Mouse (Mus musculus): Measurements from ENCODE around the gene Myo1h.

The Myo1h gene

DNA sequence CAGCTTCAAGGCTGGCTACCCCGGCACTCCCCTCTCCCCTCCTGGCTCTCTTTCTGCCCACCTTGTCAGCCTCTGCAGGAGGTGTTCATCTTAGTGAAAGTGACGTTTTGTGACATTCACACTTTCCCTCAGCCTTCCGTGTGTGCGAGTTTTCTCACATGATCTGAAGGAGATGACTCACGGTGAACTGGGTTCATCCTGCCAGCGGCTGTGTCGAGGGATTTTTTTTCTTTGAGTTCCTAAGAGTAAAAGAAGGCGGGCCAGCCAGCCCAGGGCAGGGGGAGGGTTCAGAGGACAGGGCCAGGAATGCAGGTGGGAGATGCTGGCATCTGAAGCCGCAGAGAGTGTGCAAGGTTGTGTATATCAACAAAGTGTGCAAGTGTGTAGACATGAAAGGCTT lies 104.2 kb downstream of the Myo1h start:
- DNase-seq (ENCODE audit: low spot score) = no peak

DNA sequence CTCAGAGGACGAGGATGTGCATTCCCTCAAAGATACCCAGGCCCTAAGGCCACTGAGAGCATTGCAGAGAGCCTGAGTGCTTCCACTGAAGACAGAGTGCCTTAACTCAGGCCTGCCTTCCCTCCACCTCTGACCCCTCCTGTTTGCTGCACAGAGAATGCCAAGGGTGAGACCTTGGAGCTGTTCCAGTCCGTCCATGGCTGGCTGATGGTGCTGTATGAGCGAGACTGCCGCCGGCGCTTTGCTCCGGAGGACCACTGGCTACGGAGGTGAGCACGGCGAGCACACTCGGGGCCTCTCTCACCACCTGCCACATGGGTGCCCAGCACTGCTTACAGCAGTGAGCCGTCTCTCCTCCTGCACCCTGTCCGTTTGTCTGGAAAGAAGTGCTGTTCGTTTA lies 117.6 kb downstream of the Myo1h start:
- DNase-seq (ENCODE audit: low spot score) = no peak

DNA sequence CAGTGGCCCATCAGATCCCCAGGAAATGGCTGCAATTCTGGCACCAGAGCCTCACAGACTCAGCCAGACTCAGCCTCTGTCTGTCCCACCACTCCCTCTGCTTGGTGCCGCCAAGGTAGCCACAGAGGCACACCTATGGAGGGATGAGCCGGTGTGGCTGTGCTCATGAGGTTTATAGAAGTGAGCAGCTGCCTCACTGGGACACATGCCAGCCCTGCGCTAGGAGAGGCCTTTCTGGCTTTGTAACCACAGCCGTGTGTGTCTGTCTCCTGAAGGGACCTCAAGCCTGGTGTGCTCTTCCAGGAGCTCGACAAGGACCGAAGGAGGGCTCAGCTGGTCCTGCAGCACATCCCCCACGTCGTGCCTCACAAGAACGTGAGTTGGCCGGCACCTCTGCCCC lies 118.3 kb downstream of the Myo1h start:
- DNase-seq (ENCODE audit: low spot score) = no peak

DNA sequence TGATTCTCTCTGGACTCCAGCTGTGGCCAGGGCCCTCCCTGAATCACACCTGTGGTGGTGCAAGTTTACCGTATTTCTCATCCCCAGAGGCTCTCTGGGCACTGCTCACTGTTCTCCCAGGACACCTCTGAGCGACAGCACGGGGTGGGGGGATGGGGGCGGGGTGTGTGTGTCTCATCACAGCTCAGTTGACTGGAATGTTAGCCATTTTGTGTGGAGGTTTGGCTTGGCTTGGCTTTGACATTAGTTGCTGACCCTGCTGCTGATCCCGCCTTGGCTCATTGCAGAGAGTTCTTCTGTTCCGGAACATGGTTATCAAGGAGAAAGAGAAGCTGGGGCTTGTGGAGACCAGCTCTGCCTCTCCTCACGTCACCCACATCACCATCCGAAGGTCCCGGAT lies 118.8 kb downstream of the Myo1h start:
- DNase-seq (ENCODE audit: low spot score) = no peak

DNA sequence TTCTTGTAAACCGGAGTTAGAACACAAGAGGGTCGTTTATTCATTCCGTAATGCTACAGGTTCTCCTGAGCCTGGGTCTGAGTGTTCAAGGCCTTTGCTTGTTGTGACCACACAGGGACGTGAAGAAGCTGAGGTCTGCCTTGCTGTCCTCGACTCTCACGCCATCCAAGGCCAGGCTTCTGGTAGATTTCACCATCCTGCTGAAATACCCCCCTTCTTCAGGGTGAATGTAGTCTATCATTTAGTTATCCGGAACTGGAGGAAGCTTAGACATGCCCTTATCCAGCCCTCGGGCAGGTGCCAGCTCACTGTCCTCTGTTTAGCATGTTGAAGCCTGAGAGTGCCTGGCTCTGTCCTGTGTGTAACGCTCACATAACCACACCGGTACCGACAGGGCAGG lies 119.9 kb downstream of the Myo1h start:
- DNase-seq (ENCODE audit: low spot score) = no peak

DNA sequence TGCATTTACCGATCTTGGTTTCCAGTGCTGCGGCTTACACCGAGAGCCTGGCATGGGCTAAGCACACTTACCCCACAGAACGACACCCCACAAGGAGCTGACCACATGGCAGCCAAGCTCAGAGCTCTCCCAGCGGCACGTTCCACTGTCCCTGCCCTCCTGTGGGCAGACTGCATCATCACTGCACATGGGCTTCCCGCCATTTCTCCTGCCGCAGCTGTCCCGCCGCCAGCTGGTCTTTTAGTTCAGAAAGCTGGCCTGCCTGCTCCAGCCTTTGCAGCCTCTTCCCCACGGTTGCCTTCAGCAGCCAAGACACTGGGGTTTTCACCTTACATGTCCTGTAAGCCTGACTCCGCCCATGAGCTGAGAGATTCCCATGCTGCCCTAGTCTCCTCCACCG lies 121.5 kb downstream of the Myo1h start:
- DNase-seq (ENCODE audit: low spot score) = no peak

DNA sequence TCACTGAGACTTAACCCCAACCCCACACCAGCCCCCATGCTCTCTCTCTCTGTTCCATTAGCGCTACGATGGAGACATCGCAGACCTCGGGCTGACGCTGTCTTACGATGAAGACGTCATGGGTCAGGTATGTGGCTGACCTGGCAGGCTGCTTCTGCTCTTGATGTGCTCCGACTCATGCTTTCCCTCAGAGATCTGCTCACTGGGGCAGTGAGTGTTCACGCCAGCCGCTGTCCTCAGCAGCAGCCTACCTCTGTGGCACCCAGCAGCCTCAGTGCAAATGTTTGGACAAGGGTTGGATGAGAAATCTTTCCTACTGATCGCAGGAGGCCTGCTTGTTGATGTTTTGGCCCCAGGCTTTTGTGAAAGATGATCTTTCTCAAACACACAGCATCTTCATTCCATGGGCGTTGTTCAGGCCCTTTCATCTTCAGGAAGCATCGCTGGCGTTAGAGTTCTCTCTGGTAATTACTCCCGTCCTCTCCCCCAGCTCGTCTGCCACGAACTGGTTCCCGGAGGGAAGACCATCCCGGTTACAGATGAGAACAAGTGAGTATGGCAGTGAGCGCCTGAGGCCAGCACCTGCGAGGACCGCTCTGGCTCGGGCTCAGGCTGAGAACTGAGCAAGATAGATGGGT lies 123.5 kb downstream of the Myo1h start:
- no peak for DNase-seq (ENCODE audit: low spot score)

DNA sequence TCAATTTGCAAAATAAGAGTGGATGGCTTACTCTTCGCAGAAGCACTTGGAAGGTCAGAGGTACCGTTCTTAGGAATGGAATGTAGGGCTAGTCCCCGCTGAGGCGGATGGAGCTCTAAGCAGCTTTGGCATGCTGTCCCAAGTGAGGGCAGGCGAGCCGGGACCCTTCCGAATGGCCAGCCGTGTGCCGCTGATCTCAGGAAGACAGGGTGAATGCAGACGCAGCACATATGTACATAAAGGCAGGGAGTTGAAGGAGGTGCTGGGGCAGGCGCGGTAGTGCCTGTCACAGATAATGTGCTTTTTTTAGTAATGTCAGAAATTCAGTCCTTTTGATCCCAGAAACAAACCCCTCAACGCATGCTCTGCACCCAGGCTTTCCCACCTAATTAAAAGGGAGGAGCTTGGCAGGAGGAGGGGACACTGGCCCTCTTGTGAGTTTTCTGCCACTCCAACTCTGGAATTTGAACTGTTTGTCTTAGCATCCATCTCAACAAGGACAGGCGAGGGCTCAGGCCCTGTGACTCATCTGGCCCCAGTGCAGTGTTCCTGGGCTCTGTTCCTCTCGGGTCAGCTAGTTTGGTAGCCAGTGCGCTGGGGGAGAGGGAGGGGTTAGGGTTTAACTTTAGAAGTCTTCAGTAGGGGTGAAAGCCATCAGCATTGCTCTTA lies 124.2 kb downstream of the Myo1h start:
- DNase-seq (ENCODE audit: low spot score) = no peak

Measured in ovary, postnatal 14 days (tissue).